Mouse (Mus musculus) small intestine, adult 2 months (tissue): ENCODE measurements at regions not wholly inside any gene's neighbourhood (a gene's known extent, or its start where the extent isn't known, plus 50 kb on each side); places are given as distances from the start of the nearest gene placed in this dataset.

Experiments
- H3K27ac ChIP-seq: fragments of 200-500 bp; 2 replicates; pipeline ENCODE4 v1.5.1; 2012; ENCODE audit warnings: low read depth, low read length, control low read depth, inconsistent platforms; ENCODE audit not compliant: insufficient read depth
- H3K27me3 ChIP-seq: fragments of 200-500 bp; 2 replicates; pipeline ENCODE4 v1.6.1; 2012; ENCODE audit warnings: mild to moderate bottlenecking, moderate library complexity, low read length, inconsistent platforms; ENCODE audit not compliant: control insufficient read depth, insufficient read depth
- H3K36me3 ChIP-seq: fragments of 200-500 bp; 2 replicates; pipeline ENCODE4 v1.6.1; 2012; ENCODE audit warnings: mild to moderate bottlenecking, low read length, control low read depth, inconsistent platforms; ENCODE audit not compliant: control insufficient read depth, insufficient read depth
- H3K4me1 ChIP-seq: fragments of 200-500 bp; 2 replicates; pipeline ENCODE4 v1.6.1; 2012; ENCODE audit warnings: low read length, inconsistent platforms, mixed read lengths; ENCODE audit not compliant: control insufficient read depth, insufficient read depth, insufficient read length
- H3K4me3 ChIP-seq: fragments of 200-500 bp; 2 replicates; pipeline ENCODE4 v1.5.1; 2012; ENCODE audit warnings: low read depth, mild to moderate bottlenecking, control low read depth, inconsistent platforms, low read length, moderate library complexity
- CTCF ChIP-seq: fragments of 200-500 bp; IDR thresholded peaks from 2 replicates; pipeline ENCODE4 v1.5.1; 2012; ENCODE audit warnings: low read depth, mild to moderate bottlenecking, control low read depth, inconsistent platforms, low read length, moderate library complexity, mixed read lengths; ENCODE audit not compliant: insufficient replicate concordance, insufficient read length; ENCODE audit errors: extremely low read depth
- POLR2A ChIP-seq: fragments of 200-500 bp; IDR thresholded peaks from 2 replicates; pipeline ENCODE4 v1.6.1; 2012; ENCODE audit warnings: low read depth, mild to moderate bottlenecking, control low read depth, inconsistent platforms, low read length, moderate library complexity
- WGBS: fragments of 180-500 bp; shearing (Covaris S2); methylation state at CpG from one replicate; pipeline ENCODE4 v1.1.7; 2018; 5-methylcytosine and 5-hydroxymethylcytosine counted together

DNA sequence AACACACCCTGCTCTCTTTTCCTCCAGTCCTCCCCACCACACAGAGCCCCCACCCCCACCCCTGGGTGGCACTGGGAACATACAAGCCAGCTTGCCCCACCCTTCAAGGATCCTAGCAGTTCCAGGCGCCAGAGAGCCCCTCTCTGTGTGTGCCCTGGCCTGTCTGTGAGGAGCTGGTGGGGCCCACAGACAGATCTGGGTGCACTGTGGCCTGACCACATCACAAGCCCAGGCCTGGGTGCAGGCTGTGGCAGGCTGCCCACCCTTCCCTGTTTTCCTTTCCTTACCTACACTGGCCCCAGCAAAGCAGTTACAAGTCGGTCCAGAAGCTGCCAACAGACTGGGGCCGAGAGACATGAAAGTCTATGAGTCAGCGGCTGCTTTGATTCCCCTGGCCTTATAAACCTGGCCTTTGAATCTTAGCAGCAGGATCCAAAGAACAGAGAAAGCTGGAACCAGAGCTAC, 74.8 kb upstream of the Spred2 start:
- Histone ChIP-seq H3K27ac (peak overlapping the region; percentile 1; the same call in 1 of the 2 replicates), H3K4me1 (peaks cover 23% of the 10 kb centered on the region), H3K36me3 (no peaks in the 10 kb centered on the region), H3K27me3 (no peaks in the 10 kb centered on the region), H3K4me3 (no peak overlapping the region)
- TF ChIP-seq POLR2A (no peak), CTCF (no peak)
- WGBS = 26% methylated on average over 4 of the region's 4 CpGs

DNA sequence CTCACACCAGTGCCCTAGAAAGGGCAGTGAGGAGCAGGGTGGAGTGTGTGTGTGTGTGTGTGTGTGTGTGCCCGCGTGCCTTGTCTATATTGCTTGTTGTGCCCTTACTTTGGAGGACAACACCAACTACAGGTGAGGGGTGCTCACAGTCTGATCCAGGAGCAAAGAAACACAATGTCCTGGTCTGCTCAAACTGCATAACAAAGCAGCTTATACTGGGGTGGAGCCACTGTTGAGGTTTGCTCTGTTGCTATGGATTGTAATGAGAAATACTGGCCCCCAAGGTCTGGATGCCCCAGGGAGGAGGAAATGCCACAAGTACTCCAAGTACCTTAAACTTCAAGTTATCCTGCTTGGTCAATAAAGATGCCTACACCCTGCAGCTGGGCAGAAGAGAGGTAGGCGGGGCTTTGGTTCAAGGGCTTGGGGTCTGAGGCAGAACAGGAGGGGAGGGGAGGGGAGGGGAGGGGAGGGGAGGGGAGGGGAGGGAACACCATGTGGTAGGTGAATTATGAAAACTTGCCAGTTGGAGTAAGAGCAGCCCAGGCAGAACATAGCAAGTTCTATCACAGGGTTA, 74.2 kb upstream of the Spred2 start:
- no peaks in the 10 kb centered on the region for H3K27me3 ChIP-seq
- H3K4me1 ChIP-seq = peaks cover 23% of the 10 kb centered on the region
- H3K27ac ChIP-seq = peak overlapping the region; percentile 1; the same call in 1 of the 2 replicates
- TF ChIP-seq POLR2A = no peak
- TF ChIP-seq CTCF = no peak
- no peaks in the 10 kb centered on the region for H3K36me3 ChIP-seq
- H3K4me3 ChIP-seq = no peak overlapping the region
- WGBS = 29% methylated on average over 3 of the region's 3 CpGs

GRCm38 (mm10) chr11:19851022-19851615, 73.1 kb upstream of the Spred2 start:
- Histone ChIP-seq H3K4me1 (peaks cover 23% of the 10 kb centered on the region), H3K36me3 (no peaks in the 10 kb centered on the region), H3K4me3 (no peak overlapping the region), H3K27ac (no peak overlapping the region), H3K27me3 (no peaks in the 10 kb centered on the region)
- TF ChIP-seq POLR2A (no peak), CTCF (no peak)
- 20% methylated on average over 6 of the region's 6 CpGs for WGBS

- 91% methylated on average over 4 of the region's 4 CpGs for WGBS
- H3K4me3 ChIP-seq = no peak overlapping the region
- no peaks in the 10 kb centered on the region for H3K36me3 ChIP-seq
- H3K4me1 ChIP-seq = no peaks in the 10 kb centered on the region
- TF ChIP-seq CTCF (no peak), POLR2A (no peak)
- no peak overlapping the region for H3K27ac ChIP-seq
- H3K27me3 ChIP-seq = no peaks in the 10 kb centered on the region
Measured at GRCm38 (mm10) chr11:19861596-19861995, 62.6 kb upstream of the Spred2 start.

DNA sequence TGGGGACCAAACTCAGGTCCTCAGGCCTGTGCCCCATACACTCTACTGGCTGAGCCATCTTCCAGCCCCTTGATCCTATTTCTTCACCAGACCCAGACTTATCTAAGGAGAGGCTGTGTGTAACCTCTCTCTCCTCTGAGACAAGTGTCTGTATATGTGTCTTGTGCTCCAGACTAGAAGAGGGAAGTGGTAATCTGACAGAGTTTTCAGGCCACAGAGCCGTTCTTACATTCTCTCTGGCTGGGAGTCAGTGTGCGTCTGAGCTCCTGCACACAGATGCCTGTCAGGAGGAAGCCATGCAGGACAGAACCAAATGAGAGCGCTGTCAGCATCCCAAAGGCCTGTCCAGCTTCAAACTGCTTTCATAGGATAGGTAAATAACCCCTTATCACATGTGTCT, 60.8 kb upstream of the Spred2 start:
- 77% methylated on average over 3 of the region's 3 CpGs for WGBS
- Histone ChIP-seq H3K4me1 (no peaks in the 10 kb centered on the region), H3K27ac (no peak overlapping the region), H3K36me3 (no peaks in the 10 kb centered on the region), H3K4me3 (no peak overlapping the region), H3K27me3 (no peaks in the 10 kb centered on the region)
- TF ChIP-seq POLR2A = no peak
- no peak for TF ChIP-seq CTCF

DNA sequence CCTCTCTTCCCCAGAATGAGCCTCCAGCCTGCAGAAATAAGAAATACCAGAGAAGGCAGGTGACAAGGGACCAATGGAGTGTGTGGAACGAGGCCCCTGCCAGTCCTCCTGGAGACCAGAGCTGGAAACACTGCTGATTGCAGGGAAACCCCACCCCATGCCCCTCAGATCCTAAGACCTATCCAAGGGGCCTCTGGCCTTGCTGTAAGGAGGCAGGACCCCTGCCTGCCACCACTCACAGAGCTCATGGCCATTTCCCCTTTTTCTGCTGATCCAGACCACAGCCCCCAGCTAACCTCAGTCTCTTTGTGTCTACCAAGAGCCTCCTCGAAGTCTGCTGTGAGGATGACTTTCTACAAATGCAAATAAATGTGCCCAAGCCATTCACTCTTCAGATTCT, 57.9 kb upstream of the Spred2 start:
- Histone ChIP-seq H3K27ac (no peak overlapping the region), H3K4me1 (no peaks in the 10 kb centered on the region), H3K4me3 (no peak overlapping the region), H3K36me3 (no peaks in the 10 kb centered on the region), H3K27me3 (no peaks in the 10 kb centered on the region)
- WGBS = 44% methylated on average over 2 of the region's 2 CpGs
- TF ChIP-seq CTCF (no peak), POLR2A (no peak)

- no peaks in the 10 kb centered on the region for H3K36me3 ChIP-seq
- WGBS = 85% methylated on average over 3 of the region's 3 CpGs
- no peak overlapping the region for H3K4me3 ChIP-seq
- H3K27ac ChIP-seq = no peak overlapping the region
- no peaks in the 10 kb centered on the region for H3K4me1 ChIP-seq
- TF ChIP-seq CTCF = no peak
- no peak for TF ChIP-seq POLR2A
- no peaks in the 10 kb centered on the region for H3K27me3 ChIP-seq
Measured at GRCm38 (mm10) chr11:19869671-19870070, 54.5 kb upstream of the Spred2 start.

GRCm38 (mm10) chr11:19870136-19870535, 54.0 kb upstream of the Spred2 start:
- Histone ChIP-seq H3K4me1 (no peaks in the 10 kb centered on the region), H3K27ac (no peak overlapping the region), H3K4me3 (no peak overlapping the region), H3K27me3 (no peaks in the 10 kb centered on the region), H3K36me3 (no peaks in the 10 kb centered on the region)
- no peak for TF ChIP-seq CTCF
- TF ChIP-seq POLR2A = no peak
- 80% methylated on average over 7 of the region's 7 CpGs for WGBS
